Mouse (Mus musculus) stomach, adult 2 months (tissue): ENCODE data around the gene Gm21497. TPM values are rescaled to one million over a fixed set of nuclear protein-coding genes. Genes with fewer than 3 reads are reported as not detected.

ENCODE experiments used
- polyA plus RNA-seq: library from polyadenylated mRNA; depleted of rRNA; stranded (reverse); fragments of >200 nt; gene quantifications from 2 replicates; pipeline ENCODE4 v1.2.3, GENCODE M21; 2012; rRNA removed

Gene Gm21497
- not detected in 2 replicates for polyA plus RNA-seq

DNA sequence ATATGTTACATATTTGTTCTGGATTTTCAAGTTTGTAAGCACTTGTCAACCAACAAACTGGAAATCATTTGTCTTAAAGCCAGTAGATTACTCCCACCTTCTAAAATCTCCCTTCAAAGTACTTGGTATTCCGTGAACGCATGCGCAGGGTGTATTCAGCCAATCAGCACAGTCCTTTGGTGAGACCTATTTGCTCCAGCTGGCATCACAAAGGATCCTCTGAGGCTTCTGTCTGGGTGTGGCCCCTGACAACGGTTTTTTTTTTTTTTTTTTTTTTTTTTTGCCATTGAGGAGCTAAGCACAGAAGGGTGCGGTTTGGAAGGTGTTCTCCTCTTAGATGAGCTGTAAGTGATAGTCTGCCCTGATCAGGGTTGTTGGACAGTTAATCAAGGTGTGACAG, at the start of gene Gm21497:
Gm21497 (plus strand) TSS at position 301 of the 400 bp plus-strand sequence.

